Comparison of ENCODE assay signal across 18 mouse cellular contexts in the genomic region with DNA sequence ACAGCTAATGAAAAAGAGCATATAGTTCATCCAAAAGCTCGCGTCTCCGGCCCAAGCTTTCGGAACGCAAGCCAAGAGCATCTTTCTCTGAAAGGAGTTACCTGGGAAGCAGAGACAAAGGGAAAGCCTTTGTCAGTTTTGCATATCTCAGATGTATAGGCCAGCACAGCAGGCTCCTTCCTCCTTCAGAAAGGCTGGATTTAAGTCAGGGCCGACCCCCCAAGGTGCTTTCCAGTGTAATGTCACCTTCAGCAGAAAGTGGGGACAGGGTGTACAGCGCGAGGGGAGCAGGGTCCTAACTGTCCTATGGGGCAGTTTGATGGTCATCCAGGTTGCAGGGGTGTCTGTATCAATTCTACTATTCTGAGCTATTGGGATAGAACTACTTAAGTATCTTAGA. TPM values are rescaled to one million over a fixed set of nuclear protein-coding genes. Genes with fewer than 3 reads are reported as not detected.
"Had no signal": no experiment of that assay in that cellular context is flagged by ENCODE, and none has a peak within 500 bp of the region (broad histone marks: within the 10 kb centered on the region; RNA-seq: fewer than 3 reads in every experiment).

No protein-coding gene starts in this region.

- H3K27ac ChIP-seq: kidney, postnatal 0 days; layer of hippocampus, adult 2 months; liver, embryonic 13.5 days; macrophage; neural tube, embryonic 13.5 days had no signal

- H3K9me3 ChIP-seq: liver, embryonic 13.5 days; neural tube, embryonic 13.5 days had no signal

- H3K4me3 ChIP-seq: layer of hippocampus, adult 2 months; liver, embryonic 13.5 days; myocyte; neural tube, embryonic 13.5 days had no signal

- H3K36me3 ChIP-seq: liver, embryonic 13.5 days; neural tube, embryonic 13.5 days had no signal

- DNase-seq: kidney, adult 2 months; kidney, postnatal 25 days; layer of hippocampus, adult 9-11 months; liver, embryonic 13.5 days; lung, adult 2 months; thymus, adult 18-20 months; thymus, postnatal 36 days had no signal

- H3K27me3 ChIP-seq: liver, embryonic 13.5 days; neural tube, embryonic 13.5 days had no signal

- H3K9ac ChIP-seq: liver, embryonic 13.5 days; neural tube, embryonic 13.5 days had no signal

- H3K4me1 ChIP-seq: liver, embryonic 13.5 days had no signal

- H3K4me2 ChIP-seq: liver, embryonic 13.5 days; neural tube, embryonic 13.5 days had no signal

RNA-seq across cellular contexts. Expression of gene Mab21l1, which starts 18.7 kb away (rescaled TPM):
- total RNA-seq: liver, adult 2 months; megakaryocyte, adult 5-6 weeks; monocyte, adult 5-6 weeks; neutrophil, adult 5-6 weeks had no signal
- polyA plus RNA-seq: liver, adult 2 months; macrophage; spleen, adult 2 months; testis, adult 2 months had no signal
